Mouse (Mus musculus) liver, embryonic 14 days (tissue): ENCODE data around the gene Rps23. TPM values are rescaled to one million over a fixed set of nuclear protein-coding genes. Genes with fewer than 3 reads are reported as not detected.

Source experiments
- polyA plus RNA-seq: library from polyadenylated mRNA; depleted of rRNA; stranded (reverse); fragments of >200 nt; gene quantifications from 2 replicates; pipeline ENCODE4 v1.2.3, GENCODE M21; 2012; rRNA removed

Rps23 gene
- 1,142 and 1,200 TPM in 2 replicates for polyA plus RNA-seq

DNA sequence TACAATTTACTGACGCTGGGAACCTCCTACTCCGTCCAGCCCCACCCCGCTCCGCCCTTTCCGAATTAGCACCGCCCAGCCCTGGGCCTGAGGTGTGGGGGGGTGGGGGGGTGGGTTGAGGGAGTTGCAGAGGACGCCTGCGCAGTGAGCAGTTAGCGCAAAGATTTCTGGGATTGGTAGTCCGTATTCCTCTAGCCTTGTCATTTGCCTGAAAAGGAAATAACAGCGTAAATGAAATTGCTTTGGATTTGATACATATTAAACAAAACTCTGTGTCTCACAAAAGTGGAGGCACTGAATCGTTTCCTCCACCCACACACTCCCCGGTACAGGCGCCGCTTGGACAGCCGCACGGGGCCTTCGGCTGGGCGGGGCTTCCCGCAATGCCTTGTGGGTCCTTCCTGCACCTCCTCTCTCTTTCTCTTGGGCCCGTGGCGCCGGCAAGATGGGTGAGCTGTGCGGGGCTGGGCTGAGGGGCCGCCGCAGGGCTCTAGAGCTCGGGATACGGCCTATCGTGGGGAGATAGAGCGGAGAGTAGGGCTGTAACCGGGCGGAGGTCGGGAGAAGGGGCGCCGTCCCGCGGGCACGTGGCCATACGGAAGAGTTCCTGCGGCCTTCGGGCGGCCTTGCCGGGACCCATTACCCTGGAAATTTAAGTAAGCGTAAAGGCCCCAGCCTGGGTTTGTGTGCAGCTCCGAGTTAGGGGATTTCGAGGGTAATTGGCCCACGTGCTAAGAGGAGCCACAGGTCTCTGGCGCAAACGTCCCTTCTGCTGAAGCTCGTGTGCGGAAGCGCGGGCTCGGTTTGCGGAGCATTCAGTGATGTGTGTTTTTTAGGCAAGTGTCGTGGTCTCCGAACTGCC, at the start of gene Rps23:
Gene Rps23 (plus strand): TSS at position 208 of the 862 bp plus-strand sequence.

DNA sequence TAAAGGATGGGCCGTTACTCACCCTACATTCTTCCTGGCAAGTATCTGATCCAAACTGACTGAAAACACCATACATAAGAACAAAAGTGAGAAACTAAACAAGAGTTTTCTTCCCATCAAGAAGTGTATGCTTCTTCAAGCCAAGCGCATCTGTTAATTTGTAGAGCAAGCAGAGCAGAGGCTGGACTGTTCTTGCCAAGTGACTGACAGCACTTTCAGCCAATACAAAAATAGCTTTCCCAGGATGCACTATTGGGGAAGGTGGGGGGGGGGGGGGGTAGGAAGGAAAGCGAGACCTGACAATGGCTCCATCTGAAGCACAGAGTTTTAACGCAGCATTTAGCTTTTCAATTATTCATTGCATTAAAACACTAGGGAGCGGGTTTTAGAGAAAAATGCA, 17.6 kb upstream of the Rps23 start, which contains the start of gene Atp6ap1l:
Gene Atp6ap1l (minus strand): TSS at position 180 of the 400 bp plus-strand sequence.

Other genes with a start within 250 kb of the Rps23 start
- gene Atp6ap1l, start 17.6 kb upstream of the Rps23 start, polyA plus RNA-seq, result 0.03 TPM in 1 of 2 replicates, not detected in the other